Mouse (Mus musculus) regulatory T cell (primary cell): ENCODE measurements around the gene Atp1b2.
"Not testable (repeated sequence)": the region's sequence is repeated elsewhere in the genome, so short reads cannot be mapped to it uniquely, and the experiment has no call there.

Experiments used
- in situ Hi-C: fragments of 300-600 bp; cut with MboI, MseI; formaldehyde crosslinking; loops from one replicate; pipeline ENCODE4 v1.15.1; 2025; ENCODE audit warnings: high pct_unique_total_duplicates

The Atp1b2 gene

DNA sequence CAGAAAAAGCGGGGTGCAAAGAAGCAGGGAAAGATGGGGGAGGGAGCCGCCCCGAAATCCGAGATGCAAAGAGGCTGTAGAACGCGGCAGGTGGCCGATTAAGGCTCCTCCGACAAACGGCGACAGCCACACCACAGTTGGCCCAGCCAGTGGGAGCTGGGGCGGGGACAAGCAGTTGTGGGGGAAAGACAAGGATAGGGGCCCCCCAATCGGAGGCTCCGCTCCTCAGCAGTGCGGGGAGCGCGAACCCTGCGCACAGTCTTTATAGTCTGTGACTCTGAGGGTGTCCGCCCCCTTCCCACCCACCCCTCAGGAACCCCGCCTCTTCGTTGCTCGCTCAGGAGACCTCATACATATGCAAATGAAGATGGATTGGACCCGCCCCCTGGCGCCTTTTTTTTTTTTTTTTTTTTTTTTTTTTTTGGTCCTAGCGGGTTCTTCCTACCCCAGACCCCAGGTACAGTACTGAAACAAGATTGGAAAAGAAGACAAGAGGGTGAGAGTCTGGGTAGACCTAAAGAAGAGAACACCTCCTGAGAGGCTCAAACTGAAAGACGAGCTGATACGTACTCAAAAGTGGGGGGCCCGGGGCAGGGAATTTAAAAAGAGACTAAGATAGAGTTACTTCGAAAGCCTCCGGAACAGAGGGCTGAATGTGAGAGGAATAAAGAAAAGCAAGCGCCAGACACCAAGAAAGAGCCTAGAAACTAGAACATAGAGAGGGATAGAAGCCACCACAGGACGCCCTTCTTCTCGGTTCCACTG lies at the start of gene Atp1b2:
TSS of gene Atp1b2 (minus strand) at position 217 of the 765 bp plus-strand sequence.
- in situ Hi-C loops: no loop called here

GRCm38 (mm10) chr11:69654760-69655159 lies 49.0 kb upstream of the Atp1b2 start:
- in situ Hi-C loops: loop anchor here (5.0 kb wide), 1 partner anchor 72 kb away; the partner anchor contains the start of genes Trp53 and Wrap53

GRCm38 (mm10) chr11:69653399-69653798 lies 47.7 kb upstream of the Atp1b2 start:
- in situ Hi-C loops: no loop called here

DNA sequence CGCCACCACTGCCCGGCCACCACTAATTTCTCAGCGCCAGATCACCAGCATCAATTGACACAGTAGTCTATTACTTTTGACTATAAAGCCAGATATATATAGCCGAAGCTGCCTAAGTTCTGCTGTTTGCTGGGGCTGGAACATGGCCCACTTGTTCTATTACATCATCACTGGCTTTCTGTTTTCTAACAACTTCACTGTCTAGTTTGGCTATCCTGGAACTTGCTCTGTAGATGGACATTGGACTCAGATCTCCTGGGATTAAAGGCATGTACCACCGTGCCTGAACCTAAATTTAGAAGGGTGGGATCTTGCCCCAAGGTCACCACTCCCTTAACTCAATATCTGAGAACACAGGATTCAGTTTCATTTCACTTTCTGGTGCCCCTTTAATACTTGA lies 40.1 kb upstream of the Atp1b2 start:
- in situ Hi-C loops: no loop called here

GRCm38 (mm10) chr11:69635471-69635870 lies 29.7 kb upstream of the Atp1b2 start:
- in situ Hi-C loops: no loop called here

DNA sequence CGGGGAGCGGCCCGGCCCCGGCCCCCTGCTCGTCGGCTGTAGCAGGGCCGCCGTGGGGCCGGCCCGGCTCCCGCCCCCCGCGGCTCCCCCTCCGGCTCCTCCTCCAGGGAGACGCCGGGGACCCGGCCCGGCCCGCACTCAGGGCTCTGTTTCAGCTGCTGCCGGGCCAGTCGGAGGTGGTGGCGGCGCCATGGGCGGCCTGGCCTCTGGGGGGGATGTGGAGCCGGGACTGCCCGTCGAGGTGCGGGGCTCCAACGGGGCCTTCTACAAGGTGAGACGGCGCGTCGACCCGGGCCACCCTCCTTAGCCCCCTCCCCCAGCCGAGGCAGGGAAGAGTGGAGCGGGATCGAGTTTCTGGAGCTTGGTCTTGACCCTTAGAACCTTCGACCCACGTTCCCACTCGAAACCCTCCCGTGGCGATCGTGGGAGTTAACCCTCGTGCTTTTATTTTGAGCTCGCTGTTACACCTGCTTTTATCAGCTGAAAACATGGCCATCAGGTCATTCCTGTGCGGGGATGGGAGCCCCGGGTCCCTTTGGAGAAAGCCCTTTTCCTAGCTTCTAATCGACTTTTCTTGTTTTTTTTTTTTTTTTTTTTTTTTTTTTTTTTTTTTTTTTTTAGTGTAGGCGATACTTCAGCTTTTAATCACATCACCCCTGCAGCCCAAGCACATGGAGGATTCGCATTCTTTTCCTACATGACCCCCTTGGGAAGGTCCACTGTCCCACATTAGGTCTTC lies 27.6 kb upstream of the Atp1b2 start:
- in situ Hi-C loops: no loop called here

GRCm38 (mm10) chr11:69632284-69633089 lies 26.7 kb upstream of the Atp1b2 start, which contains the start of gene Fxr2:
Fxr2 (plus strand) TSS chr11:69632990.
- in situ Hi-C loops: no loop called here

- in situ Hi-C loops: no loop called here
Measured at GRCm38 (mm10) chr11:69629802-69630201, 24.1 kb upstream of the Atp1b2 start.

- in situ Hi-C loops: no loop called here
Measured at GRCm38 (mm10) chr11:69628286-69628685, 22.5 kb upstream of the Atp1b2 start.

- in situ Hi-C loops: not testable (repeated sequence)
Measured at GRCm38 (mm10) chr11:69624339-69624738, 18.6 kb upstream of the Atp1b2 start.

- in situ Hi-C loops: no loop called here
Measured at GRCm38 (mm10) chr11:69623006-69623405, 17.3 kb upstream of the Atp1b2 start.

GRCm38 (mm10) chr11:69622406-69622805 lies 16.7 kb upstream of the Atp1b2 start:
- in situ Hi-C loops: no loop called here

DNA sequence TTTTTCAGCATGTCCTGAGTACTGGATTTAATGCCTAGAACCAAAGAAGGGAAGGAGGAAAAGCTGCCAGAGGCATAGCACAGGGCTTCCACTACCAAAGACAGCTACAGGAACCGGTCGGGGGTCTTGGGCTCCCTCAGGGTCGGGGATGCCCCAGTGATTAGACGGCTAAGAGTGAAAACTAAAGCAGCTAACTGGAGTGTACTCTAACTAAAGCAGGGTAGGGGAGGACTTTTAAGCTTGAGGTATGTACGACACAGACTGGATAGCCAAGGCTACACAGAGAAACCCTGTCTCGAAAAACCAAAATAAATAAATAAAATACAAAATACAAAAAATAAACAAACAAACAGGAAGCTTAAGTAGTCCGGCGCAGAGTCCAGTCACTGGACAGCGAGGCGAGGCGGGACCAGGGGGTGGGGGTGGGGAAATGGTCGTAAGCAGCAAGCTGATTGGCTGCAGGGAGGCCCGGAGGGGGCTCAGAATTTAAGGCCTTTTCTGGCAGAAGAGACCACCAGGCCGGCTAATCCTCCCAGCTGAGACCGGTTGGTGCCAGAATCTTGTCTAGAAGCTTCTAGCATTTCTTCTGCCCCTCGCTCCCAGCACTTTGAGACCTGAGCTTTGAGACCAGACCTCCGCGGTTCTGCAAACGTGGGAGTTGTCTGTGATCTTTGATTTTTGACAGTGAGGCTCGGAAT lies 16.0 kb upstream of the Atp1b2 start, which contains the start of gene Sat2:
TSS of gene Sat2 (plus strand) at position 454 of the 698 bp plus-strand sequence.
- in situ Hi-C loops: no loop called here

GRCm38 (mm10) chr11:69620394-69621081 lies 14.8 kb upstream of the Atp1b2 start:
- in situ Hi-C loops: no loop called here

DNA sequence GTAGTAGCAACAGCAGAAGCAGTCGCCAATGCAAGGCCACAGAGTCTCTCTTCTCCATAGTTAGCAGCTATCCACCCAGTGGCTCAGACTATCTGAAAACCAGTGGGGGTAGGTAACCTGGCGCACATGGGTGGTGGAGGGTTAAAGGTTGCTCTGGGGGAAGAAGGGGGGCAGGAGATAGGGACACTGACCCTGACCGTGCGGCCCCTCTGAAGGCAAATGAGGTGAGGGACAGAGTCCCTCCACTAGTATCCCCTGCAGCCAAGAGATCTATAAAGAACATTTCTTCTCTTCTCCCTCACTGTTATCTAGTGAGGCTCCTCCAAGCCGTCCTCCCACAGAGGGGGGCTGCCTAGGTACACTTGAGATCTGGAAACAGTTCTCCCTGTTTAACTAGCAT lies 12.1 kb upstream of the Atp1b2 start, which contains the start of gene Shbg:
TSS of gene Shbg (minus strand) at position 101 of the 400 bp plus-strand sequence.
- in situ Hi-C loops: no loop called here

GRCm38 (mm10) chr11:69616781-69617180 lies 11.0 kb upstream of the Atp1b2 start:
- in situ Hi-C loops: no loop called here

- in situ Hi-C loops: not testable (repeated sequence)
Measured at GRCm38 (mm10) chr11:69614257-69614588, 8.5 kb upstream of the Atp1b2 start.

DNA sequence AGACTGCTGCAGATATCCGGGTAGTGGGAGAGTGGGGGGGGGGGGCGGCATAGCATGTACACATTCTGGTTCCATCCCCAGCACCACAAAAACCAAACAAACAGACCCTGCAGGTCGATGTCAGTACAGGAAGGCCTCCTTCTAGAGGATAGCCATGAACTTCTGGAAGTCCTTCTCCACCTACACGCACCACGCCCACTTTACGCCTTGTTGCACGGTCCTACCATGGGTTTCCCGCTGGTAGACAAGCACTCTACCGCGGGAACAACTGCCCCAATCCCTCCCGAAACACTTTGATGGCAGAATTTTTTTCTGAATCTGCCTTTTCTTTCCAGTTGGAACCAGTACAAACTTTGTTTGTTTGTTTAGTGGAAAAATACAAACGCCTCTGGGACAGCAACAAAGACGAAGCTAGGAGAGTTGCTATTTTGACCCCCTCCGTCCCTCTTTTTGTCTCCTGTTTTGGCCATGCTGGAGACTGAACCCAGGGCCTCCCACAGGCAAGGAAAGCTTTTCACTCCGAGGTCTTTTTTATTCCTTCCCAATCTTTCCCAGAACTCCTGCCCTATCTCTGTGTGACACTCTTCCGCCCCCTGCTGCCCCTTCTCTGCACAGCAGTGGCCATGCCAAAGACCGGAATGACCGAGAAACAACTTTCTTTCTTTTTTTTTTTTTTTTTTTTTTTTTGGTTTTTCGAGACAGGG lies 8.0 kb upstream of the Atp1b2 start:
- in situ Hi-C loops: no loop called here

DNA sequence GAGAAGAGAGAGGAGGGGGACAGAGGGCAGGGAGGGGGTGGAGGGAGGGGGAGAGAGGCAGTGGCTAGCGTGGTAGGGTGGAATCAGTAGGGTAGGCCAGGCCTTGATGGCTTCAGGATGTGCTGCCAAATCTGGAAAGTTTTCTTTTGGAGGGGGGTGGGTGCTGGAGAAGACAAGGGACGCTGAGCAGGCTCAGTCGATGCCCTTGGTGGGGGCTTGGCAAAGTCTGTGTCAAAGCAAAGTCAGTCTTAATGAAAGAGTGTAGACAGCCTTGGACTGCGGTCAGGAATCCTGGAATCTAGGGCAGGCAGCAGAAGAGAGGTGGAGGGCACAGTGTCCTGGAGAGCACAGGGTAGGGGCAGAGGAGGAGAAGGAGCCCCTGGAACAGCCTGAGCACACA lies 5.2 kb upstream of the Atp1b2 start:
- in situ Hi-C loops: no loop called here

GRCm38 (mm10) chr11:69609416-69609815 lies 3.7 kb upstream of the Atp1b2 start:
- in situ Hi-C loops: no loop called here
